Mouse (Mus musculus): ENCODE results near the gene Gm9999. TPM values are rescaled to one million over a fixed set of nuclear protein-coding genes. Genes with fewer than 3 reads are reported as not detected.
"Not testable (repeated sequence)": the region's sequence is repeated elsewhere in the genome, so short reads cannot be mapped to it uniquely, and the experiment has no call there.

The Gm9999 gene
- total RNA-seq, 2 experiments from 2014 or later: not detected

- DNase-seq (ENCODE audit: extremely low spot score in 1 of 2, low spot score in 2 of 2): no peak
- intact Hi-C loops (cut with DNase I): no loop called here
Measured at GRCm38 (mm10) chr7:47020956-47021355, 37.6 kb downstream of the Gm9999 start.

GRCm38 (mm10) chr7:47022482-47022881 lies 39.1 kb downstream of the Gm9999 start:
- intact Hi-C loops (cut with DNase I): loop anchor here (2.0 kb wide), 1 partner anchor 58 kb away; no protein-coding TSS in a partner anchor
- no peak for DNase-seq (ENCODE audit: extremely low spot score in 1 of 2, low spot score in 2 of 2)

- intact Hi-C loops (cut with DNase I): loop anchor here (1.0 to 2.0 kb wide), 2 partner anchors 57 to 126 kb away; no protein-coding TSS in a partner anchor
- peak; percentile 82 to 86 for DNase-seq (ENCODE audit: extremely low spot score in 1 of 2, low spot score in 2 of 2)
Measured at GRCm38 (mm10) chr7:47023530-47023929, 40.1 kb downstream of the Gm9999 start.

- DNase-seq (ENCODE audit: extremely low spot score in 1 of 2, low spot score in 2 of 2): no peak
- intact Hi-C loops (cut with DNase I): no loop called here
Measured at GRCm38 (mm10) chr7:47024454-47024853, 41.1 kb downstream of the Gm9999 start.

- intact Hi-C loops (cut with DNase I): no loop called here
- no peak for DNase-seq (ENCODE audit: extremely low spot score in 1 of 2, low spot score in 2 of 2)
Measured at GRCm38 (mm10) chr7:47025429-47025828, 42.0 kb downstream of the Gm9999 start.

GRCm38 (mm10) chr7:47026899-47027298 lies 43.5 kb downstream of the Gm9999 start:
- intact Hi-C loops (cut with DNase I); DNase-seq (ENCODE audit: extremely low spot score in 1 of 2, low spot score in 2 of 2): not testable (repeated sequence)

- no peak for DNase-seq (ENCODE audit: extremely low spot score in 1 of 2, low spot score in 2 of 2)
- intact Hi-C loops (cut with DNase I): no loop called here
Measured at GRCm38 (mm10) chr7:47027520-47027919, 44.1 kb downstream of the Gm9999 start.

- no peak for DNase-seq (ENCODE audit: extremely low spot score in 1 of 2, low spot score in 2 of 2)
- intact Hi-C loops (cut with DNase I): no loop called here
Measured at GRCm38 (mm10) chr7:47030517-47031193, 47.3 kb downstream of the Gm9999 start.

- intact Hi-C loops (cut with DNase I): no loop called here
- no peak for DNase-seq (ENCODE audit: extremely low spot score in 1 of 2, low spot score in 2 of 2)
Measured at GRCm38 (mm10) chr7:47031371-47031770, 48.0 kb downstream of the Gm9999 start.

GRCm38 (mm10) chr7:47034785-47035384 lies 51.5 kb downstream of the Gm9999 start:
- intact Hi-C loops (cut with DNase I): no loop called here
- no peak for DNase-seq (ENCODE audit: extremely low spot score in 1 of 2, low spot score in 2 of 2)

- intact Hi-C loops (cut with DNase I): no loop called here
- DNase-seq (ENCODE audit: extremely low spot score in 1 of 2, low spot score in 2 of 2): peak in 1 of 2 experiments; percentile 8
Measured at GRCm38 (mm10) chr7:47035426-47035825, 52.0 kb downstream of the Gm9999 start.

Other genes starting within 250 kb of the Gm9999 start
- gene Saa1, start 240.6 kb upstream of the Gm9999 start, total RNA-seq (2021): not detected
- not detected for gene Saa2, start 231.8 kb upstream of the Gm9999 start, total RNA-seq (2021)
- 10 to 100 TPM; 13.8 to 14.7 TPM for gene Hps5, start 187.5 kb upstream of the Gm9999 start, total RNA-seq (2021)
- gene Gtf2h1, start 187.5 kb upstream of the Gm9999 start, total RNA-seq (2021): 10 to 100 TPM; 38.4 to 40.8 TPM
- gene Ldha, start 142.1 kb upstream of the Gm9999 start, total RNA-seq (2021): 100 to 1,000 TPM; 495 to 502 TPM
- not detected for gene Ldhc, start 122.4 kb upstream of the Gm9999 start, total RNA-seq (2021)
- 10 to 100 TPM; 91.5 to 94.0 TPM for gene Tsg101, start 63.6 kb upstream of the Gm9999 start, total RNA-seq (2021)
- 10 to 100 TPM; 10.8 to 11.7 TPM for gene Uevld, start 25.1 kb upstream of the Gm9999 start, total RNA-seq (2021)
- gene Spty2d1, start 24.8 kb downstream of the Gm9999 start, total RNA-seq (2021): 1 to 10 TPM; 8.9 to 9.5 TPM
- 10 to 100 TPM; 14.4 to 16.8 TPM for gene Tmem86a, start 67.0 kb downstream of the Gm9999 start, total RNA-seq (2021)
- 100 to 1,000 TPM; 118 TPM for gene Ptpn5, start 150.1 kb downstream of the Gm9999 start, total RNA-seq (2021)
- gene Mrgpra6, start 221.3 kb downstream of the Gm9999 start, total RNA-seq (2021): not detected